Mouse (Mus musculus): ENCODE data around the gene Scoc. TPM values are rescaled to one million over a fixed set of nuclear protein-coding genes. Genes with fewer than 3 reads are reported as not detected.

The Scoc gene
- 1.2 and 1.4 TPM in 2 replicates for polyA plus RNA-seq (2012; rRNA removed)

DNA sequence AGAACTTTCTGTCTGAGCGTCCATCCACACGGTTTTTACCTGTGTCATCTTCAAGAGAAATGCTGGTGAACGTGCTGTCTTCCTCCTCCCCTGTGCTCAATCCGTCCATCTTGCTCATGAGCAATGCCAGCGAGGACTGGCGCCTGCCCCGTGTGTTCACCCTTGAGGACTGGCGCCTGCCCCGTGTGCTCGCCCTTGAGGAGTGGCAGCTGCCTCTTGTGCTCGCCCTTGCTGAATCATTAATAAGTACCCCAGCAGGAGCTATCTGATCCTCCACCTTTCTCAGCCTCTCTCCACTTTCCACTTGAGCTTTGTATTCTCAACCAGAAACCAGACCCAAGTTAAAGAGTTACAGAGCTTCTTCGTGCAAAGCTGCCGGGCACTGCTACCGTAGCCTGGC lies at the start of gene Scoc:
Scoc (minus strand) TSS at position 170 of the 400 bp plus-strand sequence.

GRCm38 (mm10) chr8:83389316-83390005 lies 68.7 kb downstream of the Scoc start, which contains the start of gene Clgn:
Gene Clgn (plus strand): TSS chr8:83389867.

Other genes with a start within 250 kb of the Scoc start
- not detected in 2 replicates for gene Ucp1, start 168.0 kb downstream of the Scoc start, polyA plus RNA-seq (2012; rRNA removed)
- gene Elmod2, start 125.9 kb downstream of the Scoc start, polyA plus RNA-seq (2012; rRNA removed): 1.2 and 1.3 TPM in 2 replicates
- not detected in 2 replicates for gene Mgat4d, start 109.9 kb downstream of the Scoc start, polyA plus RNA-seq (2012; rRNA removed)
- gene Clgn, start 68.5 kb downstream of the Scoc start, polyA plus RNA-seq (2012; rRNA removed): 0.02 and 0.15 TPM in 2 replicates
- not detected in 2 replicates for gene Olfr370, start 77.4 kb upstream of the Scoc start, polyA plus RNA-seq (2012; rRNA removed)
- 413 and 526 TPM in 2 replicates for gene Ndufb7, start 108.3 kb upstream of the Scoc start, polyA plus RNA-seq (2012; rRNA removed)
- gene Tecr, start 149.6 kb upstream of the Scoc start, polyA plus RNA-seq (2012; rRNA removed): 425 and 546 TPM in 2 replicates
- 25.6 and 32.7 TPM in 2 replicates for gene Dnajb1, start 149.8 kb upstream of the Scoc start, polyA plus RNA-seq (2012; rRNA removed)
- gene Gipc1, start 194.3 kb upstream of the Scoc start, polyA plus RNA-seq (2012; rRNA removed): 96.8 and 104 TPM in 2 replicates
- gene Ptger1, start 208.3 kb upstream of the Scoc start, polyA plus RNA-seq (2012; rRNA removed): 18.4 and 21.8 TPM in 2 replicates
- gene Pkn1, start 240.8 kb upstream of the Scoc start, polyA plus RNA-seq (2012; rRNA removed): 114 and 122 TPM in 2 replicates

All from colon, adult 2 months (tissue).